Mouse (Mus musculus) testis, adult 2 months (tissue): ENCODE results near the gene Btbd35f18. TPM values are rescaled to one million over a fixed set of nuclear protein-coding genes. Genes with fewer than 3 reads are reported as not detected.
"Not testable (repeated sequence)": the region's sequence is repeated elsewhere in the genome, so short reads cannot be mapped to it uniquely, and the experiment has no call there.

Experiments used
- H3K27ac ChIP-seq: fragments of 200-500 bp; 2 replicates; pipeline ENCODE4 v1.5.1; 2012; ENCODE audit warnings: low read depth, low read length; ENCODE audit not compliant: control insufficient read depth, insufficient read depth
- H3K27me3 ChIP-seq: fragments of 200-500 bp; 2 replicates; pipeline ENCODE4 v1.6.1; 2012; ENCODE audit warnings: mild to moderate bottlenecking, low read length, moderate library complexity; ENCODE audit not compliant: control insufficient read depth, insufficient read depth
- H3K36me3 ChIP-seq: fragments of 200-500 bp; 2 replicates; pipeline ENCODE4 v1.6.1; 2012; ENCODE audit warnings: mild to moderate bottlenecking, low read length; ENCODE audit not compliant: control insufficient read depth, insufficient read depth
- H3K4me1 ChIP-seq: fragments of 200-500 bp; 2 replicates; pipeline ENCODE4 v1.6.1; 2012; ENCODE audit warnings: low read length; ENCODE audit not compliant: control insufficient read depth, insufficient read depth
- H3K4me3 ChIP-seq: fragments of 200-500 bp; 2 replicates; pipeline ENCODE4 v1.5.1; 2012; ENCODE audit warnings: low read depth, mild to moderate bottlenecking, low read length, moderate library complexity, mixed read lengths; ENCODE audit not compliant: control insufficient read depth
- polyA plus RNA-seq: library from polyadenylated mRNA; depleted of rRNA; stranded (reverse); fragments of >200 nt; gene quantifications from 2 replicates; pipeline ENCODE4 v1.2.3, GENCODE M21; 2012; rRNA removed

The Btbd35f18 gene
- polyA plus RNA-seq, result 0.29 and 0.32 TPM in 2 replicates

GRCm38 (mm10) chrX:3699933-3700332, at the start of gene Btbd35f18:
Gene Btbd35f18 (plus strand): TSS chrX:3700233.
- not testable (repeated sequence) for H3K36me3 ChIP-seq, H3K4me3 ChIP-seq, H3K27ac ChIP-seq, H3K27me3 ChIP-seq, H3K4me1 ChIP-seq

Other genes starting within 250 kb of the Btbd35f18 start
- 0.29 and 0.44 TPM in 2 replicates for gene Btbd35f10, start 52.7 kb downstream of the Btbd35f18 start, polyA plus RNA-seq